Mouse (Mus musculus) common myeloid progenitor, adult 5-6 weeks (primary cell): ENCODE results near the gene Dpep1. TPM values are rescaled to one million over a fixed set of nuclear protein-coding genes. Genes with fewer than 3 reads are reported as not detected.
"Not testable (repeated sequence)": the region's sequence is repeated elsewhere in the genome, so short reads cannot be mapped to it uniquely, and the experiment has no call there.

ENCODE experiments used
- ATAC-seq: replicated peaks from 2 replicates; pipeline ENCODE4 v1.8.0; 2016; ENCODE audit warnings: low read depth, mild to moderate bottlenecking, moderate TSS enrichment, inconsistent platforms; ENCODE audit not compliant: poor library complexity, severe bottlenecking
- total RNA-seq: library from RNA; stranded (forward); fragments of 200-1000, 187-1606 nt; gene quantifications from 2 replicates; pipeline ENCODE4 v1.2.3, GENCODE M21; 2017

Gene Dpep1
- not detected in 2 replicates for total RNA-seq

DNA sequence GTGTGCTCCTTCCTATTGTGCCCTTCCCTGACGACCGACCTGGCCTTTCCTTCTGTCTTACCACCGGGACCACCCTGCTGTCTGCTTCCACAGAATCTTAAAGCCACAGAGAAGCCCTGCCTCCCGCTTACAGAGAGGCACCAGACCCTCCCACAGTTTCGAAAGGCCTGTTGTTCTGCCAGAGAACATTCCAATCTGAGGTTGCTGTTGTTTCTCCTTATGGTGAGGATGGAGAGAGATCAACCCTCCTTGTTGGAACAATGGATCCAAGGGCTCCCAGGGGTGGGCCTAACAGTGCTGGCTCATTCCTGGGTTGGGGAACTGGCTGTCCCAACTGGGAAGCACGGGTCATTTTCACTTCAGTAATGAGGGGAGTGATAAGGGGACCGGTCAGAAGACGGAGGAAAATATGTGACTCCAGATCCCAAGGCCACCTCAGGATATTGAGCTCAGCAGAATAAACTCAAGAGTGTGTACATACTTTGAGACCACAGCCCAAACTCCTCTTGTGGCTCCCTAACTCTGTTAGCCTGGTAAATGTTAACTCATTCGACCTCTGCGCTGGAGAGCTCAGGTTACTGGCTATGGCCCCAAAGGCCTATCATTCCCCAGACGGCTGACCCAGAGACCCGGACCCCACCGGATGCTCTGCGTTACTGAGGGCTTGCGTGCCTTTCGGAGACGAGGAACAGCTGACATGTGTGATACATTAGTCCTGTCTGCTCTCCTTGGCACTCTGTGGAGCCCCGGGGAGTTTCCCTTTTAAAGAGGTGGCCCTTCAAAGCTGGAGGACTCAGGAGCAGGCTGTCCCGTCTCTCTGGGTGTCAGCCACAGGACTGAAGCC lies at the start of gene Dpep1:
TSS of gene Dpep1 (plus strand) at position 677 of the 844 bp plus-strand sequence.
- ATAC-seq = no peak

- ATAC-seq = no peak
Measured at GRCm38 (mm10) chr8:123136287-123136686, 49.8 kb upstream of the Dpep1 start.

GRCm38 (mm10) chr8:123137645-123138077 lies 48.4 kb upstream of the Dpep1 start:
- ATAC-seq = no peak

DNA sequence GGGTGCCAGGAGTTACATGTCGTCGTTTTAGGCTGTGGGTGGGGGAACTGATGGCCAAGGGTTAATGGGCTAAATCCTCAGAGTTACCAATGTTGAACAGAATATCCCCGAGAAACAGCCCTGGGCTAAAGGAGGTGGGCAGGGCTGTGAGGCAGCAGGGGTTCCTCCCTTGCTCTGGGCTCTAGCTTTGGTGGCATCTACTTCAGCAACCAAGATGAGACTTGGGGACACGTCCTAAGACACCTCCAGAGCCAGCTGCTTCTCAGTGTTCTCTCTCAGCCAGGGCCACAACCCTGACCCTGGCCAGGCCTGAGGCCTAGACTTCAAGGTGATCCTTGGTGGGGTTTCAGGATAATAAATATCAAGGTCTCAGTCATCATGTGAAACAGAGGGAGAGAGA lies 47.3 kb upstream of the Dpep1 start:
- no peak for ATAC-seq

- no peak for ATAC-seq
Measured at GRCm38 (mm10) chr8:123141741-123142462, 44.1 kb upstream of the Dpep1 start.

GRCm38 (mm10) chr8:123145279-123145678 lies 40.8 kb upstream of the Dpep1 start:
- 0 out of 2 replicates have a peak, but pooled peaks have one; percentile 39 for ATAC-seq

DNA sequence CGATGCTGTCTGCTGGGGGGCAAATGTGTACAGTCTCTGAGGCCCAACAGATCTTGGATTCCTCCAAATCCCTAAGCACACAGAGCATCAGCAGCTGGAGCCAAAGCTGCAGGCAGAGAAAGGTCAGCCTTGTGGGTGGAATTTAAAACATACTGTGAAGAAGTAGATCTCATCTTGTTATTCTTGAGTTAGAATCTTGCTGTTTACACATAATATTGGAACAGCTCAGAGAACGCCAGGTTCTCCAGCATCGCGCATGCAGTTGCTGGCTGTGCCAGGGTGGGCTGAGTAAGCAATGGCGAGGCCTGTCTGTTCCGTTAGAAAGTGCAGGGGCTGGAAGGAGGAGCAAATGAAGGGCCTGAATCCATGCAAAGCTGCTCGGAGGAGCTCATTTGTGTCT lies 39.7 kb upstream of the Dpep1 start:
- ATAC-seq = no peak

- no peak for ATAC-seq
Measured at GRCm38 (mm10) chr8:123150737-123151171, 35.3 kb upstream of the Dpep1 start.

- no peak for ATAC-seq
Measured at GRCm38 (mm10) chr8:123155177-123155576, 30.9 kb upstream of the Dpep1 start.

DNA sequence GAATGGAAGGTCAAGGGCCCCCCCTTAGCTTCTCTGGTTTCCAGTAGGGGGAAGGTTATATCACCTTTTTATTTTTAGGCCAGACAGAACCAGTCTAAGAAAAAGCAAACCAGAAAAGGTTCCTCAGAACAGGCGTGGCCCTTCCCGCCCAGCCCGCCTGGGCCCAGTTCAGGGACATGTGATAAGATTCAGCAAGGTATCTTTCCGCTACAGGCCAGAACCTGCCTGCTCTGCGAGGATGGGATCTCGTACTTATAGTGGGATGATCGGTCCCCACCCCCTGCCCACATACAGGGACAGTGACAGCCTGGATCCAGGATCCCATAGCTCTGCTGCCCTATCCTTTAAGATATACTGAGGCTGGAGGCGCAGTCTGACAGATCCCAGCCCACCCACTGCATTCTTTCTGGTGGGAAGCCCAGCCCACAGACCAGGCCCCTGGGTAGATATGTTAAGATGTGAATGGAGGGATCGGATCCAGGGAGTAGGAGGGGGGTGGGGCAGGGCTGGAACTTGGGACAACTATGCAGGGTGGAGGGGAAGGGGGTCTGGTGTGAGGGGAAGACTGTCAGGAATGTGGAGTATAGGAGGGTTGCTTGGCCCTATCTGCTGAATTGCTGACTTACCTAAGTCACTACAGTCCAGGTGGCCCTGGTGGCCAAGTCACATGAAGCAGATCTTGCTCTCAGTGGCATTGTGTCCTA lies 29.8 kb upstream of the Dpep1 start:
- no peak for ATAC-seq

DNA sequence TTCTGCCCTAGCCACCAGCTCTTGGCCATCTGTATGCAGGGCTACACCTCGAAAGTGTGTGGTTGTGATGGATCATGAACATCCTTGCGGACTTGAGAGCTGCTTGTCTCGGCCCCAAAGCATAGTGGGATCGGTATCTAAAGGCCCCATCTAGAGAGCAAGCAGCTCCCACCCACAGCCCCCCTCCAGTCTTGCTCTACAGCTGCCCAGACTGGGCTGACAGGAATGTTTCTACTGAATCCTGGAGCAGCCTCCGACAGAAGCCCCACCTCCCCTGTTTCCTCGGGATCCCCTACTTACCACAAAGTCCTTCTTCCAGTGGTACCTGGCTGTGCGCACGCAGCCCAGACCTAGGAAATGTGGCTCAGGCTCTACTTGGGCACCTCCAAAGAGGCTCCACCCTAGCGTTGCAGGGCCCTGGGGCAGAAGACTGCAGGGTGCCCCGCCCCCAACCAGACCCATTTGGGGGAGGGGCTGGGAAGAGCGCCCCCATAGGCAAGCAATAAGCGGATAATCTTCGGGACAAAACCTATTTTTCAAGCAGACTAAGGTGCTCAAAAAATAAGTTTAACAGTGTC lies 28.1 kb upstream of the Dpep1 start, which contains the start of gene Sult5a1:
TSS of gene Sult5a1 (minus strand) at position 428 of the 578 bp plus-strand sequence.
- ATAC-seq = no peak

GRCm38 (mm10) chr8:123181391-123181790 lies 4.7 kb upstream of the Dpep1 start:
- ATAC-seq = no peak

- ATAC-seq = no peak
Measured at GRCm38 (mm10) chr8:123188006-123188405, 2.0 kb downstream of the Dpep1 start.

DNA sequence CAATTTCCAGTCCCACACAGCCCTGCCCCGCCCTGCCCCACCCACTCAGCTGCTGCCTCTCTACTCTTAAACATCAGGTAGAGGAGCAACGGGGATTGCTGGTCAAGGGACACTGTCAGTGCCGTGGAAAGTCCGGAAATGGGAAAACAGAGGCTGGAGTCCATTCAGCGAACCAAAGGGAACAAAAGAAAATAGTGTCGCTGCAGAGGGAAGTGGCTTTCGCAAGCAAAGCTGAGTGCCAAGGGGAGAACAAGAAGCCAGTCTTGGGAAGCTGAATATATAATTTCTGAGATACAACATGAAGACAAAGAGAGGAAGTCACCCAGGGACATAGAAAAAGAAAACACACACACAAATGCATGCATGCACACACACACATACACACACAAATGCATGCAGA lies 2.8 kb downstream of the Dpep1 start:
- no peak for ATAC-seq

DNA sequence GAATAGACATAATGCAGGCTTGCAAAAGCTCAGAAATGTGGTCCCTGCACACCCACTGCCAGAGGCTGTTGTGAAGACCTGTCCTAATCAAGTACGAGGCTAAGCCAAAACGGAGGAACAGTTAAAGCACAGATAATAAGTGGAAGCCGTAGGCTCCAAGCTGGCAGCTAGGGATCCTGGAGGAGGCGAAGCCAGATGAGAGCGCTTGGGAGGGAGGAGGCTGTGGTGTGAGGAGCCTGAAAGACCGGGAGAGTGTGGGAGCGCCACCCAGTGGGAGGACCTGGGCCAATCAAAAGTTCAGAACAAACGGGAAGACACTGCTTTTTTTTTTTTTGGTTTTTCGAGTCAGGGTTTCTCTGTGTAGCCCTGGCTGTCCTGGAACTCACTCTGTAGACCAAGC lies 4.6 kb downstream of the Dpep1 start:
- ATAC-seq = peak; percentile 93

GRCm38 (mm10) chr8:123191908-123192307 lies 5.9 kb downstream of the Dpep1 start:
- ATAC-seq = no peak

- no peak for ATAC-seq
Measured at GRCm38 (mm10) chr8:123193771-123194170, 7.7 kb downstream of the Dpep1 start.

- not testable (repeated sequence) for ATAC-seq
Measured at GRCm38 (mm10) chr8:123197016-123197415, 11.0 kb downstream of the Dpep1 start.

GRCm38 (mm10) chr8:123199864-123200263 lies 13.8 kb downstream of the Dpep1 start:
- no peak for ATAC-seq

DNA sequence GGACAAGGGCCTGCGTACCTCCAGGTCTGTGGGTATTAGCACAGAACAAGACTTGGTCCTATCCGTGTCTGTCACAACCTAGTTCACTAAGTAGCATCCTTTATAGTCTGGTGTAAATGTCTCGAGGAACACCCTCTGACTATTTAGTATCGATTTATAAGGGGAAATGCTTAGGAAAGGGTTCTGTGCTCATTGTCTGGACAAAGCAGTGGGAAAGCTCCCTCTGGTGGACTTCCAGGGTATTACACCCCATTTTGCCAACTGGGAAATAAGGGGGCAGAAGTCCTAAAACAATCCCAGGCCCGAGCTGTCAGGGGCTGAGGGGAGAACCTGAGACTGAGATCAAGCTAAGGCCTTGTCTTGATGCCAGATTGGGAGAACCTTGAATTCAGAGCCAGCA lies 16.2 kb downstream of the Dpep1 start:
- ATAC-seq = peak; percentile 68
